Mouse (Mus musculus): ENCODE results near the gene Lpp. TPM values are rescaled to one million over a fixed set of nuclear protein-coding genes. Genes with fewer than 3 reads are reported as not detected.

Lpp gene
- polyA plus RNA-seq, 1 experiment from 2014 or later = 51.0 TPM

DNA sequence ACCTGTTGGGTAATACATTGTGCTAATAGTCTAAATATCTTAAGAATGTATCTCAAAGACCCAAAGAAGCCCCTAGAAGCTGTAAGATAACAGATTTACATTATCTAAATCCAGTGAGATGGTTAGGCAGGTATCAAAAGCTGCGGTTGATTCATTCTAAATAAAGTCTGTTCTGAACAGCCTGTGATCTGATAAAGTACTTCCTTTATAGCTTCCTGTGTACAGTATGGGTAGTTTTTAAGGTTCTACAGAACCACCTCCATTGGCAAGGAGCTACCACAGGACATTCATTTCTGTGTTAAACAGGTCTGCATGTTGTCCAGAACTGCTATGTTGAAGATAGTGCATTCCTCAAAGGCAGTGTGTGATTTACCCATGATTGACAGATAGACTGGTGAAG lies 554.2 kb downstream of the Lpp start:
- Histone ChIP-seq H3K27ac (peak overlapping the region; percentile 14; the same call in 1 of the 2 replicates), H3K36me3 (no peaks in the 10 kb centered on the region), H3K27me3 (no peaks in the 10 kb centered on the region), H3K4me3 (no peak overlapping the region), H3K9ac (no peak overlapping the region), H3K4me1 (peaks cover 15% of the 10 kb centered on the region), H3K4me2 (no peak overlapping the region), H3K9me3 (no peaks in the 10 kb centered on the region)
- 75% methylated on average over 1 of the region's 1 CpGs for WGBS
- ATAC-seq (ENCODE audit: insufficient number of reproducible peaks, low FRiP score, low TSS enrichment, low read depth) = no peak

DNA sequence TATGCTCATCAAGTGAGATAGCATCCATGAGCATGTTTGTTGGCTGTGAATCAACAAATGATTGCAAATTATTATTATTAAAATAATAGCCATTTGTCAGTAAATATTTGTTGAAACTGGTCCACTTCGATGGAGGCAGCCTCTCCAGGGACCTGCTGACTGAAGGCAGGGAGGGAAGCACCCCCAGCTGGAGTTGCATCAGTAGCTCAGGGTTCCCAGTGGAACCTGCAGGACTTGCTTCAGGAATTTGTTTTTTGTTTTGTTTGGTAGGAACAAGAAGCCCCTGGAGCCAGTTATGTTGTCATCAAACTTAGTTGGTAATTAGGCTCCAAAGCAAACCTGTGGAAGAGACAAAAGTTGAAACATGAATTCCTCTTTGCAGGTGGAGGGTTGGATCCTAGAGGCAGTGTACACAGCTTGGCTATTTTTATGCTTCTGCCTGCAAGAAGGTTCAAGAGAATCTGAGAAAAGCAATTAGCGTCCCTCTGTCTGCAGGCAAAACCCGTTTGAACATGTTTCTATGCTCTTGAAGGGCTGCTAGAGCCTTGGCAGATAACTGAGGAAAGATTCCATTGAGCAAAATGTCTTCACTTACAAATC lies 554.9 kb downstream of the Lpp start:
- WGBS = 66% methylated on average over 3 of the region's 3 CpGs
- H3K4me2 ChIP-seq = no peak overlapping the region
- no peak for ATAC-seq (ENCODE audit: insufficient number of reproducible peaks, low FRiP score, low TSS enrichment, low read depth)

DNA sequence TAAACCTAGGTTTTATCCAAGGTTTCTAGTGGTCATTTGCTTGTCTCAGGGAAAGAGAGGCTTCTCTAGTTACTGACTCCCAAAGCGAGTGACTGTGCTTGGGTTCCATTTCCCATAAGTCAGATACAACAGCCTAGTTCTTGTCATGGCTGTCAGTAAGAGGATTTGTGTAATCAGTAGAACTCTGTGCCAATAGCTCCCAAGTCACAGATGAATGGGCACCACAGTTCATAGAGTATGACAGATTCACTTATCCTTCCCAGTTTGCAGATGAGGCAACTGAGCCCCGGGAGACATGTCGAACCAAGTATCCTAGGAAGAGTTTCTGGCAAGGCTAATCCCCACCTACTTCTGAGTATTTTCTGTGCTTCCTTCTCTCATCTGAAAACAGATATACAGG lies 556.0 kb downstream of the Lpp start:
- H3K4me1 ChIP-seq = peaks cover 9% of the 10 kb centered on the region; the same call in 1 of the 2 replicates
- no peaks in the 10 kb centered on the region for H3K36me3 ChIP-seq
- H3K9ac ChIP-seq = no peak overlapping the region
- H3K9me3 ChIP-seq = no peaks in the 10 kb centered on the region
- ATAC-seq (ENCODE audit: insufficient number of reproducible peaks, low FRiP score, low TSS enrichment, low read depth) = no peak
- 0 out of 2 replicates have a peak overlapping the region, but pooled peaks have one; percentile 63 for H3K27ac ChIP-seq
- no peak overlapping the region for H3K4me2 ChIP-seq
- H3K4me3 ChIP-seq = no peak overlapping the region
- WGBS = 83% methylated on average over 3 of the region's 3 CpGs
- no peaks in the 10 kb centered on the region for H3K27me3 ChIP-seq

More for the DNA sequence above, 554.9 kb downstream of the Lpp start:
- Histone ChIP-seq H3K27ac (no peak overlapping the region; the same call in 1 of the 2 replicates), H3K27me3 (no peaks in the 10 kb centered on the region), H3K9me3 (no peaks in the 10 kb centered on the region), H3K4me3 (no peak overlapping the region), H3K9ac (no peak overlapping the region), H3K4me1 (peaks cover 14% of the 10 kb centered on the region), H3K36me3 (no peaks in the 10 kb centered on the region)

DNA sequence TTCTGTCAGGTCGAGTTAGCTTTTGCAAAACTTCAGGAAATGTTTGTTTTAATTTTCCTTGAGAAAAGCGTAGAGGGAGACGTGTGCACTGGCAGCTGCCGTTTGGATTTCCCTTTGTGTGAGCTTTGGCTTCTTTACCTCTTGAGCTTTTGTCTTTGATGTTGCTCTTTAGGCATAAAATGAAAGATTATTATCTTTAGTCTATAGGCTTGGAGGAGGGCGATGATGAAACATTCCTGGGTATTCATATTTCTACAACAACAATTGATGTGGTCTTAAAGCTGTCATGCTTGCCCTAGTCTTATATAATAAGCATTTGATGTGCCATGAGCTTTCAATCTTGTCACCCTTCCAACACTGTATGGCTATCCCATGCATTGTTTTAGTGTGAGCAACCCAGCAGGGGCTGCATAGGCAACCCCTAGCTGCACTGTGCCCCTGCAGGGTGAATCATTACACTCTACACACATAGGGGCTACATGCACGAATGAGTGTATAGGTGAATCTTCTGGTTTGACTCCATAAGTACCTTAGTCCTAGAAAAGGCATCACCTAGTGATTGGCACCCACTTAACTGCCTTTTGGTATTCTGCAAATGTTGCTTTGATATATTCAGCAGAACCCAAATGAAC lies 556.9 kb downstream of the Lpp start:
- Histone ChIP-seq H3K27ac (no peak overlapping the region; the same call in 1 of the 2 replicates), H3K36me3 (no peaks in the 10 kb centered on the region), H3K27me3 (no peaks in the 10 kb centered on the region), H3K4me1 (peaks cover 9% of the 10 kb centered on the region; the same call in 1 of the 2 replicates), H3K4me3 (no peak overlapping the region), H3K9ac (no peak overlapping the region), H3K9me3 (no peaks in the 10 kb centered on the region), H3K4me2 (no peak overlapping the region)
- no peak for ATAC-seq (ENCODE audit: insufficient number of reproducible peaks, low FRiP score, low TSS enrichment, low read depth)
- WGBS = 39% methylated on average over 6 of the region's 6 CpGs

DNA sequence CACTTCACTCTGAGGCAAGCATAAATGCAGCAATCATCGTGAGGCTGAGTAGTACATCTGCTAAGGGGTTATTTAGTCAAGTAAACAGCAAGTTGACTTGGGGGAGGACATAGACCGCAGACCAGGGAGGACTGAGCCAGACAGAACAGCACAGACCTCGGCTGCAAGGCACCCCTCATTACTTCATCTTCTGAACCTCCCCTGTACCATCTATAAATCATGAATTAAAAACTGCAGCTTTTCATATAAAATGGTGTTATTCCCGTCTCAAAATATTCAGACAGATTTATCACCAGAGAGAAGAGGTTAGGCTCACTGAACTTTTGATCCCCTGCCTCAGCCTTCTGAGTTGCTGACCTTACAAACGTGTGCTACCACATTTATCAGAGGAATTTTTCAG lies 558.6 kb downstream of the Lpp start:
- Histone ChIP-seq H3K9ac (no peak overlapping the region), H3K4me2 (no peak overlapping the region), H3K27me3 (no peaks in the 10 kb centered on the region), H3K4me3 (no peak overlapping the region), H3K36me3 (no peaks in the 10 kb centered on the region; the same call in 1 of the 2 replicates), H3K27ac (no peak overlapping the region), H3K4me1 (peaks cover 9% of the 10 kb centered on the region; the same call in 1 of the 2 replicates), H3K9me3 (0 out of 2 replicates have a peak, but pooled peaks cover 3% of the 10 kb centered on the region)
- WGBS = 27% methylated on average over 5 of the region's 5 CpGs
- no peak for ATAC-seq (ENCODE audit: insufficient number of reproducible peaks, low FRiP score, low TSS enrichment, low read depth)

DNA sequence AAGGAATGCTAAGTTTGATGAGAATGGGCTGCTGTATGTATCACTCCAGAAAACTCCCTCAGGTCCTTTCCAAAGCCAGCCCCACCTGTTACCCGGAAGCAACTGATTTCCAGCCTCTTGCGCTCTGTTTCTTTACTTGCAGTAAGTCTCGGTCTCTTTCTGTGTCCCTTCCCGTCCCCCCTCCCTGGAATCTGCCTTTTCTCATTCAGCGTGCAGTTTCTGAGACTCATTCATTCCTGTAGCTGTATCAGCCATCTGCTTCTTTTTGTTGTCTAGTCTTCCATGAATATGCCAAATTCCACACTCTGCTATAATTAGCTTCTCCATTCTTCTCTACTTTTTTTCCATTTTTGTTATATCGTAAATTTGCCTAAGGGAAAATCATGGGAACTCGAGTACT lies 561.7 kb downstream of the Lpp start:
- H3K36me3 ChIP-seq = no peaks in the 10 kb centered on the region; the same call in 1 of the 2 replicates
- no peak for ATAC-seq (ENCODE audit: insufficient number of reproducible peaks, low FRiP score, low TSS enrichment, low read depth)
- 0 out of 2 replicates have a peak, but pooled peaks cover 3% of the 10 kb centered on the region for H3K9me3 ChIP-seq
- H3K4me3 ChIP-seq = no peak overlapping the region
- H3K4me1 ChIP-seq = peaks cover 3% of the 10 kb centered on the region; the same call in 1 of the 2 replicates
- no peaks in the 10 kb centered on the region for H3K27me3 ChIP-seq
- no peak overlapping the region for H3K9ac ChIP-seq
- WGBS = 74% methylated on average over 7 of the region's 7 CpGs
- H3K27ac ChIP-seq = no peak overlapping the region
- H3K4me2 ChIP-seq = no peak overlapping the region

DNA sequence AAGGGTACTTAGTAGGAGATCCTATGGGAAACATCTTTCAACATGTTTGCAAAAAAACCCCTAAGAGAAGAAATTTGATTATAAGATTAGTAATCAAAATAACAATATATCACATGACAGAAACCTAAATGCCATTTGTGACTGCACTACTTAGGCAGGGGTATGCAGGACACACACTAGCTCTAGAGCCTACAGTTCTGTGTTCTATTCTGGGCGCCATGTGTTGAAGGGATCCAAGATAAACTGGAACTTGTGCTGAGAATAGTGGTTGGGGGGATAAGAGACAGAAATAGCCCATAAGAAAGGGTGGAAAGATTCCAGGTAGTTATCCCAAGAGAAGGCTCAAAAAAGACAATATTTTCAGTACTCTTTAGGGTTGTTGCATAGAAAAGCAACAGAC lies 565.4 kb downstream of the Lpp start:
- Histone ChIP-seq H3K36me3 (no peaks in the 10 kb centered on the region; the same call in 1 of the 2 replicates), H3K4me2 (no peak overlapping the region), H3K27me3 (no peaks in the 10 kb centered on the region), H3K9me3 (0 out of 2 replicates have a peak, but pooled peaks cover 3% of the 10 kb centered on the region), H3K9ac (no peak overlapping the region), H3K4me3 (no peak overlapping the region), H3K4me1 (no peaks in the 10 kb centered on the region), H3K27ac (no peak overlapping the region)
- ATAC-seq (ENCODE audit: insufficient number of reproducible peaks, low FRiP score, low TSS enrichment, low read depth) = no peak
- WGBS = 91% methylated on average over 1 of the region's 1 CpGs

DNA sequence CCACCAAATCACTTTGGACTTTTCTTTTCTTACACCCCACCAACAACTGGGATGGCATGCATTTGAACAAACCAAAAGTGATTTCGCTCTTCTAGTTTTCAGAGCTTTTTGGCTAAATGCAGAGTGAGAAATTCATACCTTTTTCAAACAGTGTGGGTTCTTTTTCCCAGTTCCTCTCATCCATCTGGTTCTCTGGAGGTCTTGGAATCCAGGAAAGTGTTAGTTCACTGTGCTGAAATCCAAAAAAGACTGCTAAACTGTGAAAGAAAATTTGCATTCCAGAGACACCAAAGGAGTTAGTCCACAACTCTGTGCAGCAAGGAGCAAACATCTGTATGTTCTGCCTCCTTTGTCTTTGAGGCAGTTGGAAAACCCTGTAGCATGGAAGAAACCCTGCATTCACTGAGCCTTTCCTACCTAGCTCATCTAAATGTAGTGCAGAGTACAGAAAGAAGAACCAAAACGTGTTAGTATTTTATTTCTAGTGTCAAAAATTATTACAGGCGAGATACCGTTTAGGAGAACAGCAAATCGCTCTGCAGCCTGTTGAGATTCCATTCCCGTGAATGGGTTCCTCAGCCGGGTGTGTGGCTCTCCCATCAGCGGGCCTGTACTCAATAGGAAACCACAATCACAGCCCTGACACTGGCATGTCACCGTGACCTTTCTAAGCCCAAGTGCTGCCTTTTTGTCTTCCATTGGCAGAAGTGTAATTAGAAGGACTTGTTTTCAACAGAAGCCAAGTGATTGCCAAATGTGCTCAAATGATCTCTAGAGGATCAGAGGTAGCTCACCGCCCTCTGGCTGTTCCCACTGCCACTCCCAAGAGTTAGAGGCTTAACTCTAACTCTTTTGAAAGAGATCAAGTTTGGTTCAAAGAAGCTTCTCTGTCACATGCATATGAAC lies 567.8 kb downstream of the Lpp start:
- H3K4me1 ChIP-seq = no peaks in the 10 kb centered on the region
- no peak overlapping the region for H3K4me3 ChIP-seq
- H3K36me3 ChIP-seq = no peaks in the 10 kb centered on the region; the same call in 1 of the 2 replicates
- no peak overlapping the region for H3K9ac ChIP-seq
- no peak overlapping the region for H3K4me2 ChIP-seq
- H3K27ac ChIP-seq = 0 out of 2 replicates have a peak overlapping the region, but pooled peaks have one; percentile 11
- no peaks in the 10 kb centered on the region for H3K27me3 ChIP-seq
- no peak for ATAC-seq (ENCODE audit: insufficient number of reproducible peaks, low FRiP score, low TSS enrichment, low read depth)
- 0 out of 2 replicates have a peak, but pooled peaks cover 3% of the 10 kb centered on the region for H3K9me3 ChIP-seq
- 66% methylated on average over 10 of the region's 10 CpGs for WGBS

DNA sequence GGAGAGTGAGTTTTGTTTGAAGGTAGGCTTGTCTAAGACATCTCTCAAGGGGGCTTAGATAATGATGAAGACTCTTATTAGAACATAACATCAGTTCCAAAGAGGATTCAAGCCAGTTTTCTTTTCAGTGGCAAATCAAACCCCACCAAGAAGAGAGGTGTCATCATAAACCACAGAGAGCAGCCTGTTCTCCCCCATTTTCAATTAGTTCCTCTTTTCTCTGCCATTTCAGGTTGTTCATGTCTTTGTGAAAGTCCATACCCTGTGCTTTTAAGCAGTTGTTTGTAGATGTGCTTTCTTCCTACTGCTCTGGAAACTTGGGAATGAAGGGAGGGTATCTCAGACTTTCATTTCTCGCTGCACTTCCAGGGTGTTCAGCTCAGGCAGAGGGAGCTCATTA lies 571.0 kb downstream of the Lpp start:
- Histone ChIP-seq H3K9me3 (no peaks in the 10 kb centered on the region), H3K27me3 (no peaks in the 10 kb centered on the region), H3K4me2 (no peak overlapping the region), H3K36me3 (no peaks in the 10 kb centered on the region), H3K4me3 (no peak overlapping the region), H3K27ac (no peak overlapping the region), H3K9ac (no peak overlapping the region), H3K4me1 (no peaks in the 10 kb centered on the region)
- no peak for ATAC-seq (ENCODE audit: insufficient number of reproducible peaks, low FRiP score, low TSS enrichment, low read depth)
- WGBS = 89% methylated on average over 1 of the region's 1 CpGs

DNA sequence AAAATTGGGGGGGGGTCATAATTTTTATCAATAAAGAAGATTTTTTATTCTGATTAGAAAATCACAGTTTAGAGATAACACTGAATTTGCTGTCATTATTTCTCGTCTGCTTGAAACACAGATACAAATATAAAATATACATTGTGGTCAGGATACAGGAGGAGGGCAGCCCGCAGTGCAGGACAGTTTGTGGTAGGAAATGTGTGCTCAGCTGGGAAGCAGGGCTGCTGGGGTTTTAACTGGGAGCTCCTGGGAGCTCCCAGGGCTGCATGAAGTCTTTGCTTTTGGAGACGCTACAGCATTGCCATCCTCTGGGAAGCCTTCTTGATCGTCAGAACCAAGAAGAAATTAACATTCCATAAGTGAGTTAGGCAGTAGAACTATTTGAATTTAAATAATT lies 571.8 kb downstream of the Lpp start:
- H3K4me2 ChIP-seq = no peak overlapping the region
- ATAC-seq (ENCODE audit: insufficient number of reproducible peaks, low FRiP score, low TSS enrichment, low read depth) = no peak
- no peaks in the 10 kb centered on the region for H3K4me1 ChIP-seq
- no peak overlapping the region for H3K4me3 ChIP-seq
- H3K36me3 ChIP-seq = no peaks in the 10 kb centered on the region
- no peaks in the 10 kb centered on the region for H3K27me3 ChIP-seq
- no peak overlapping the region for H3K9ac ChIP-seq
- no peaks in the 10 kb centered on the region for H3K9me3 ChIP-seq
- no peak overlapping the region for H3K27ac ChIP-seq
- WGBS = 77% methylated on average over 4 of the region's 4 CpGs

DNA sequence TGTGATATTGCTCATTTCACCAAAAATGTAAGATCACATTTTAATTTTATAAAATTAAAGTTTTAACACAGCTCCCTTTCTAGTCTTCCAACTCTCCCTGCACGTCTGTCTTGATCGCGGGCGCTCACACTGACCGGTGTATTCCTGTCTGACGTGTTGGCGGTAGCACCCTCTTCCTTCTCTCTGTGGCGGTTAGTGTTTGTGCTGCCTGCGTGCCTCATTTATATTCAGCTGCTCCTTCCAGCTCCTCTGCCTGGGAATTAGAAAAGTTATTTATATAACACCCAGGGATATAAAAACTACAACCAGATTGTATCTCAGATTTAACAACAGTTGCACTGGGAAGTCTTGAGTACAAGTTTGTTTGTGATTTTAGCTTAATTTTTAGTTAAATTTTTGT lies 573.2 kb downstream of the Lpp start:
- no peaks in the 10 kb centered on the region for H3K27me3 ChIP-seq
- no peak overlapping the region for H3K9ac ChIP-seq
- 88% methylated on average over 9 of the region's 9 CpGs for WGBS
- H3K9me3 ChIP-seq = no peaks in the 10 kb centered on the region
- no peak overlapping the region for H3K27ac ChIP-seq
- no peak for ATAC-seq (ENCODE audit: insufficient number of reproducible peaks, low FRiP score, low TSS enrichment, low read depth)
- H3K4me2 ChIP-seq = no peak overlapping the region
- H3K36me3 ChIP-seq = no peaks in the 10 kb centered on the region
- no peak overlapping the region for H3K4me3 ChIP-seq
- H3K4me1 ChIP-seq = no peaks in the 10 kb centered on the region

Data from limb, embryonic 15.5 days (tissue).